Mouse (Mus musculus) adrenal gland, adult (tissue): ENCODE measurements around the gene Noxa1.

Experiments
- DNase-seq, 2 experiments: peaks; one replicate each; pipeline ENCODE4 v3.0.0; 2022 to 2023; ENCODE audit warnings: low spot score in 1 of 2; ENCODE audit not compliant: inconsistent age in 2 of 2

The Noxa1 gene

DNA sequence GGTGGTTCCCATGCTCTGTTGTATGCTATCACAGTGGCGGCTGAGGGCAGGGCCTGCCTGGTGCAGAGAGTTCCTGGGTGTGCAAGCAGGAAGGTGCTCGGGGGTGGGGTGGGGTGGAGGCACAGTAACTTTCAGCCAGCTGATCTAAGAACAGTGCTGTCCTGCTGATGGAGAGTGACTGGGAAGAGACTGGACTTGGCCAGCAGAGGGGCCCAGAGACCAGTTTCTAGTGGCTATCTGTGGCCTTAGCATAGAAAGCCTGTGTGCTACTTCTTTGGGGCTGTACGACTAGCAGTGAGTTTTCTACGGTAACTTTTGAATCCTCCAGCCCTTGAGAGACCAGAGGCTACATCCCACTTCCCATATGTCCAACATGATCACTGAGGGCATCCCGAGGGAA lies 4.0 kb upstream of the Noxa1 start:
- peak; percentile 20 to 65 for DNase-seq

DNA sequence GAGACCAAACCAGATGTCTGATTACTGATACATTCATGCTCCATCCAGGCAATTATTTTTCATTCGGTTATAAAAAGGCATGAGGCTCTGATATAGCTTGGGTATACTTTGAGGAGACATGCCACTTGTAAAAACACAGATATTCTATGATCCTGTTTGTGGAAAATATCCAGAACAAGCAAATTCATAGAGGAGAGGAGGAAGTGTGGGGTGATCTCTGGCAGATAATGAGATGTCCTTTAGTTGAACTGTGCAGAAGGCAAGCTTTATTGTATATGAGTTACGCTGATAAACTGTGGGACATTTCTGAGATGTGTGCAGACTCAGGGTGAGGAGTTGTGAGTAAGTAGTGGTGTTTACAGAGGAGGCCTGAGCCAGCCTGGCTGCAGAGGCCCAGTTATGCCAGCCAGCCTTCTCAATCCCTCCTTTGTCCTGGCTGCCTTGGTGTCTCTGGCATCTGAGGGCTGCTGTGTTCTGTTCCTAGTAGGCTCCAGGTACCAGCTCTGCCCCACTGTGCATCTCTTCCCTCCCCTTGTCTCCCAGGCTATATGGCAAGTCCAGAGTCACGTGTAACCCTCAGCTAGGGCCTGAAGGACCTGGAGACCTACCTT lies 3.2 kb upstream of the Noxa1 start:
- DNase-seq, result no peak

DNA sequence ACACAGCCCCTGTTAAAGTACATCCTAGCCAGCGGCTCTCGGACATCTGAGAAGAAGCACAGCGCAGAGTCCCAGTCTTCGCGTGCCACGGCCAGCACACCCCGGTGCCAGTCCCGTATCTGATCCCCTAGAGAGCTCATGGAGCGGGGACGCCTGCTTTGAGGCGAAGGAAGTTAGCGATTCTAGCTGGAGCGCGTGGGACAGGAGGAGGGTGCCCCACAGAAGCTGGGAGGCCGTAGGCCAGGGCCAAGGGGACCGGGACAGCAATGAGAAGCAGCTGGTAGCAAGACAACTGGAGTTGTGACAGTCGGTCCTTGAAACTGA lies 202 bp downstream of the Noxa1 start:
- DNase-seq, result no peak

DNA sequence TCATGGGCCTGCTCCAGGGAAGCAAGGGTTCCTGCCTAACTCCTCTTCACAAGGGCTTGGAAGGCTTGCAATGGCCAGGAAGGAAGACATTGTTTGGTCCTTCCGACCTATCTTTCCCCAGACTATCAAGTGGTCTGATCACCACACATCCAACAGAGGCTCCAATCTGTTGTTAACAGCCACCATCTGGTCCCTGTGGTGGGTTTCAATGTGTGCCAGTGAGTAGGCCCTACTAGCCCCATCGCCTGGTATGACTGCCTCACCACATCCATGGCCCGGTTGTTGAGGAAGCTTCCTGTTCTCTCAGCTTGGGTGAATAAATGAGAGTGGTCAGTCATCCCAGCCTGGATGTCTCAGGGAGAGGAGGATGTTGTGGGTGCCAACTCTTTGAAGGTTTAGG lies 6.3 kb downstream of the Noxa1 start:
- no peak for DNase-seq

DNA sequence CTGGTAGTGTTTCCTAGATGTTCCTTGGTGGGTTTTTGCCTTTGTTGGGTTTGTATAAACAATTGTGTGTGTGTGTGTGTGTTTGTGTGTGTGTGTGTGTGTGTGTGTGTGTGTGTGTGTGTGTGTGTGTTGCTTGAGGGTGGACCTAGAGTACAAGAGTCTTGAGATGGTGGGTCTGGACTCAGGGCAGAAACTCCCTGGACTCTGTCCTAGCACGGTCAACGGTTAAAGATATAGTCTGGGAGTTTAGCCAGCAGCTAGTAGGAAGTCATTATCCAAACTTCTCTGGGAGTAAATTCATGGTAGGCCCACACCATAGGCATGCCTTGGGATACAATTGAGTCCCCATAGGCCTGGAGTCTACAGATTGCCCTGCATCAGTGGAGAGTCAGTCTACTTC lies 7.1 kb downstream of the Noxa1 start:
- no peak for DNase-seq

- no peak for DNase-seq
These were observed 9.4 kb downstream of the Noxa1 start for GRCm38 (mm10) chr2:25085571-25085970.

- DNase-seq, result no peak
These were observed 11.3 kb downstream of the Noxa1 start for GRCm38 (mm10) chr2:25083697-25084096.

GRCm38 (mm10) chr2:25080076-25080475 lies 14.9 kb downstream of the Noxa1 start, which contains the start of gene Entpd8:
Gene Entpd8 (plus strand): TSS chr2:25080304.
- DNase-seq, result no peak

DNA sequence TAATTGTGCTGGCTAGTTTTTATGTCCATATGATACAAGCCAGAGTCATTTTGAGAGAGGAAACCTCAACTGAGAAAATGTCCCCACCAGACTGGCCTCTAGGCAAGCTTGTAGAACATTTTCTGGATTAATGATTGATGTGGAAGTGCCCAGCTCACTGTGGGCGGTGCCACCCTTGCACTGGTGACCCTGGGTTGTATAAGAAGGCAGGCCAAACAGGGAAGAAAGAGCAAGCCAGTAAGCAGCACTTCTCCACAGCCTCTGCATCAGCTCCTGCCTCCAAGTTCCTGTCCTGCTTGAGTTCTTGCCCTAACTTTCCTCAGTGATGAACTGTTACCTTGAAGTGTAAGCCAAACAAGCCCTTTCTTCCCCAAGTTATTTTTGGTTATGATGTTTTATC lies 16.0 kb downstream of the Noxa1 start:
- DNase-seq, result no peak

- peak; percentile 19 to 51 for DNase-seq
These were observed 19.4 kb downstream of the Noxa1 start for GRCm38 (mm10) chr2:25075506-25075905.

GRCm38 (mm10) chr2:25072398-25072797 lies 22.6 kb downstream of the Noxa1 start:
- DNase-seq, result no peak

DNA sequence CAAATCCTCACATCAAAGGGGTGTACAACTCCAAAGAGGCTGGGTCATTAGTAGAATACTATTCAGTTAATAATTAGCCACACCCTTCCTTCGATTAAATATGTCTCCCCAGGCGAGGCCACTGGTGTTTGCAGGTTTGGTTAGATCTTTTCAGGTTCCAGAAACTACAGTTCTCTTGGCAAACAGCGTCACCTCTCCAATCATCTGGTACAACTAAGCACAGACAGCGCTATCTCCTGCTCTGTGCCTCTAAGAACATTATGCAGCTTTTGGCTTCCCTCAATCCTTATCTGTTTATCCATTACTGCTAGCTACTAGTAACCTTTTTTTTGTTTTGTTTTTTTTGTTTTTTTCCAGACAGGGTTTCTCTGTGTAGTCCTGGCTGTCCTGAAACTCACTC lies 25.4 kb downstream of the Noxa1 start:
- DNase-seq, result no peak

GRCm38 (mm10) chr2:25066552-25066951 lies 28.4 kb downstream of the Noxa1 start:
- DNase-seq, result no peak

DNA sequence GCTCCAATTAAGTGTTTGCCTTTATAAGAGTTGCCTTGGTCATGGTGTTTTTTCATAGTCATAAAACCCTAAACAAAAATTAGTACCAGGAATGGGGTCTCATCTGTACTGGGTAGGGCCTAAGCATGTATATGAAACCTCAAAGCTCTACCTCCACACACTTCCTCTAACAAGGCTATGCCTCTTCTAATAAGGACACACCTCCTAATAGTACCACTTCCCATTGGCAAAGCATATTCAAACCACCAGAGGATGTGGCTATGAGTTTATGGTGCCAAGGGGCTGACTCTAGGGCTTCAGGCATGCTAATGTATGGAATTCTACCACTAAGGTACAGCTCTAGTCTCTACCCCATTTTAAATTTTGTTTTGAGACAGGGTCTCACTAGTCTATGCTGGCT lies 29.4 kb downstream of the Noxa1 start:
- no peak for DNase-seq

- DNase-seq, result no peak
These were observed 30.7 kb downstream of the Noxa1 start for GRCm38 (mm10) chr2:25064285-25064684.

DNA sequence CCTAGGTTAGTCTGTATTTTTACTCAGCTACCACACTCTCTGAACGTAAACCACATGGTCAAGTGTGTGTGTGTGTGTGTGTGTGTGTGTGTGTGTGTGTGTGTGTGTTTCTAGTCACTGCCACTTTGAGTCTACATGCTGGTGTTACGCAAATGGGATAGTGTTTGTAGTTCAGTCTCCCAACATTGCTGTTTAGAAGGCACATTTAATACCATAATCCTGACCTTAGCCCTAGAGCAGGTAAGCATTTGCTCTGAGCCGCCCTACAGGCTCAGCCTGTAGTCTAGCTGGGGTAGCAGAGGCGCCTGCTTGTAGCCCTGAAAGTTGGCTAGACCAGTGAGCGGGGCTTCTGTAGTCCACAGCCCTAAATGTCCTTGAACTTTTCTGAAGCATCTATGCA lies 31.4 kb downstream of the Noxa1 start:
- DNase-seq, result no peak

- DNase-seq, result no peak
These were observed 36.0 kb downstream of the Noxa1 start for GRCm38 (mm10) chr2:25058926-25059325.

GRCm38 (mm10) chr2:25055409-25056155 lies 39.4 kb downstream of the Noxa1 start:
- DNase-seq, result no peak

GRCm38 (mm10) chr2:25055068-25055405 lies 39.9 kb downstream of the Noxa1 start:
- peak in 1 of 2 experiments; percentile 38 for DNase-seq

DNA sequence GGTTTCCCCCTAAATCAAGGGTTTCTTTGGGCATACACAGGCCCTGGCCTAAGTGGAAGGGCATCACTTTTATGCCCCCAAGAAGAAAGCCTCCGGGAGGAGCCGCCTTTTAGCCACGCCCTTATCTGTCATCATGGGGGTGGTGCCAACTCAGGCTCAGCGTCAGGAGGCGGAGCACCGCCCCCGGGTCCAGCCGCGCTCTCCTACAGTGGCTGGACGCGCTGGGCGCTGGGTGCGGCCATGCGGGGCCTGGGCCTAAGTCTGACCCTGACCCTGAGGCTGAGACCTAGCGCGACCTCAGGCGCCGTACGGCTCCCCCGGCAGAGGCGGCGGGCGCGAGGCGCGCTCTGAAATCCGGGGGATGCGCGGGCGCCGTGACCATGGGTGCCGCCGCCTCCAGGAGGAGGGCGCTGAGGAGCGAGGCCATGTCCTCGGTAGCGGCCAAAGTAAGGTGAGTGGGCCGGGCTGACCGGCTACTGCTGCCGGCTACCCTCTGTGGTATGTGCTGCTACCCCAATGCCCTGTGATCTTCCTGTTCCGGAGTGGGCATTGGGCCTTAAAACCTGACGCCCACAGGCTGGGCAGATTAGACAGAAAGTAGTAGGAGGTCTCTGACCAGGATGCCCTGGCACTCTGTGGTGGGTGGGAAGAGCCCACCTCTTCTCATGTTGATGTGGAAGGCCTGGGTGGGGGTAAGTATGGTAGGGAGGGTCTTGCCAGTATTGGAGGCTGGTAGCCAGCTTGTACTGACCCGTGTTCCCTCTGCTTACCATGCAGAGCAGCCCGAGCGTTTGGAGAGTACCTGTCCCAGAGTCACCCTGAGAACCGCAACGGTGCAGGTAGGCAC lies 40.5 kb downstream of the Noxa1 start, which contains the start of gene Nsmf:
Gene Nsmf, plus strand, starts transcription at position 135 of the 847 bp plus-strand sequence.
- peak; percentile 91 to 97 for DNase-seq

DNA sequence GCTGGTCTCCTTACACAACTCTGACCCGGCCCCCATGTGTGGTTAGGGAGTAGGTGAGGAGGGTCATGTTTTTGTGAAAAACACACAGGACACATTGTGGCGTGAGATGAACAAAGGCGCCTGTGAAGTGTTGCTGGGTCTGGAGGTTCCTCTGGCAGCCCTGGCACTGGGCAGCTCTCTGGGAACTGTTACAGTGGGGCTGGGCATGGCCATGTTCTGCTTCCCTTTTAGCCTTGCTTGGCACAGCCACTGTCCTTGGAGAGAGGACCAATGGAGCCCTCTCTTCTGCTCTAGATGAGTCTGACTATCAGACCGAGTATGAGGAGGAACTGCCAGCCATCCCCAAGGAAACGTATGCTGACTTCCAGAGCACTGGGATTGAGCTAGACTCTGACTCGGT lies 41.8 kb downstream of the Noxa1 start:
- DNase-seq, result no peak

DNA sequence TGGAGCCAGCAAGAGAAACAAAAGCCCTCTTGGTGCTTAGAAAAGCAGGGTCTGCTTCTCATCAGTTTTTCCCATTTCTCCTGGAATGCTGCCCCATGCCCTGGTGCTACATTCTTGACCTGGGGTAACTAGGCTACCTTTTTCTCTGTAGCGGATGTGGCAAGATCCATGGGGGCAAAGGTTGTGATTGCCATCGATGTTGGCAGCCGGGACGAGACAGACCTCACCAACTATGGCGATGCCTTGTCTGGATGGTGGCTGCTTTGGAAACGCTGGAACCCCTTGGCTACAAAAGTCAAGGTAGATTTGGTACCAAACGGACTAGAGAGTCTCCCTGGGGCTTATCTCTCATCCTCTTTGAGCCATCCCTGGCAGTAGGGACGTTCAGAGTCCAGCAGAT lies 43.5 kb downstream of the Noxa1 start:
- no peak for DNase-seq
